Mouse (Mus musculus): ENCODE measurements around the gene Dnajb3.

DNA sequence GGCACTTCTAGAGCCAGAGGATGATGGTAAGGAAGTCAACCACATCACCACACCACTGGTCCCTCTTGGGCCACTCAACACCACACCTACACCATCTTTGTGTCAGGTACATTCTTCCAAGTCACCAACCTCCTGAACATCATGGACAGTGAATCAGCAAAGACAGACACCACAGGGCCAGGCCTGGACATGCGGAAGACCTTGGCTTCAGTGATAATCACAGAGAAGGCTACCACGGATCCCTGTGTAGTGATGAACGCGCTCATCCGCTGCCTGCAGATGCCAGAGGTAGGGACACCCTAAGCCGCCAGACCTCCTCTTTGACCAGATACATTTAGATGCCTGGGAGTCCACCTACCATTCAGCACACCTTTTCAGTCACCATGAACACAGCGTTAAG lies 22.5 kb upstream of the Dnajb3 start:
- TF ChIP-seq CTCF (IDR thresholded peaks at IDR 0.05; ENCODE audit: extremely low read depth, insufficient read depth, low read length) (no peak), POLR2A (IDR thresholded peaks at IDR 0.05; ENCODE audit: extremely low read depth, insufficient read depth, low read length) (no peak)
